Mouse (Mus musculus) lung, adult 10 weeks (tissue): ENCODE measurements around the gene Cxcl10. TPM values are rescaled to one million over a fixed set of nuclear protein-coding genes. Genes with fewer than 3 reads are reported as not detected.

ENCODE experiments used
- polyA plus RNA-seq: library from polyadenylated mRNA; stranded (reverse); fragments of 350-450 nt; fragmentation: Illumina TruSeq; extraction: RNeasy Lipid Tissue Mini Kit (QIAGEN cat#74804); gene quantifications from one replicate; pipeline ENCODE4 v1.2.3, GENCODE M21; 2014; ENCODE audit warnings: low read depth, low replicate concordance; ENCODE audit not compliant: insufficient read depth

Cxcl10 gene
- polyA plus RNA-seq, result 3.0 TPM

DNA sequence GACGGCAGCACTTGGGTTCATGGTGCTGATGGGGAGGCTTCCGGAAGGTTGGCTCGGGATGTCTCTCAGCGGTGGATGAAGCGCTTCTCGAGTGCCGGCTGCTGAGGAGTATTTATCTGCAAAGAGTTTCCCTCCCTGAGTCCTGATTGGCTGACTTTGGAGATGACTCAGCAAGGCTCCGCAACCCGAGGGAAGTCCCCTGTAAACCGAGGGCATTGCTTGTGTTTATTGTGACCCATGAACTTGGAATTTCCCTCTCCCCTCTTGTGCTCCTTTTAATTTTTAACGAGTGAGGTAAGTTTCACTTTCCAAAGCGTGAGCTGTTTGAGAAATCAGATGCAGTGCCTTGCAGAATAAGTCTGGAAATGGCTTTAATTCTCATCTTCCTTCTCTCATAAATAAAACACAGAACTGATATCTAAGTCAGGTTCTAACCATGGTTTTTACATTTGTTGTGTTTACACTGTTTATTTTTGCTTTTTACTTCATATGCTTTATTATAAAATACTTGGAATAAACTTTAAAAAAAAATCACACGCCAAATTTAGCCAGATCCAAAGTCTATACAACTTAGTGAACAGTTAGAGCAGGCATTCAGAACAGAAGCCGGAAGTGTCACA, at the start of gene Cxcl10:
TSS of gene Cxcl10 (minus strand) at position 96 of the 620 bp plus-strand sequence.

DNA sequence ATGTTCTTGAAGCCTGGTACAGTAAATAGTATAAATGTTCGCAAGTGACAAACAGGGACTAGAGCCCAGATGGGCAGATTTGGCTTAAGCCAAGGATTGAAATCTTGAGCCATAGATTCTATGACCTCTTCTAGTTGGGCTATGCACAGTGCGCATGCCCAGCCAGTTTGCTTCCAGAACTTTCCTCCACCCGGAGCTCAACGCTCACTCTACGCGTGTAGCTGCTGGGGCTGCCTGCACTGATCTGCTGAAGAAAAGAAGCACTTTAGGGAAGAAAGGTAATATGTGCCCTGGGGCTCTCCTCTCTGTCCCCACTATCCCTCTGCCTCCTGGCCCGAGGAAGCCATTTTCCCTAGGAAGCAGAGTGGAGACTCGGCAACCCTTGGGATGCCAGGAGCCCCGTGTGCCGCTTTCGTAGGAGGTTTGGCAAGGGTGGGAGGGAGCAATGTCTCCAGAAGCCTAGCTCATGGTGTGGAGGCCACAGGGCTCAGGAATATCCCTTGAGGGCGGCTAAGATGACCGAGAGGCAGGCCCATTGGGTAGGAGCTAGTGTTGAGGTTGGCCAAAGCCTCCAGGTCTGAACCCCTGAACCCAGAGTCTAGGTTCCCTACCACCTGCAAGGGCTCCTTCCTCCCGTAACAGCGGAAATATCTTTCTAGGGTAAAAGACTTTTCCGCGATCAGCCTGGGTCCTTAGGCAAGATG, 16.9 kb downstream of the Cxcl10 start, which contains the start of gene Art3:
TSS of gene Art3 (plus strand) at position 193 of the 704 bp plus-strand sequence.

DNA sequence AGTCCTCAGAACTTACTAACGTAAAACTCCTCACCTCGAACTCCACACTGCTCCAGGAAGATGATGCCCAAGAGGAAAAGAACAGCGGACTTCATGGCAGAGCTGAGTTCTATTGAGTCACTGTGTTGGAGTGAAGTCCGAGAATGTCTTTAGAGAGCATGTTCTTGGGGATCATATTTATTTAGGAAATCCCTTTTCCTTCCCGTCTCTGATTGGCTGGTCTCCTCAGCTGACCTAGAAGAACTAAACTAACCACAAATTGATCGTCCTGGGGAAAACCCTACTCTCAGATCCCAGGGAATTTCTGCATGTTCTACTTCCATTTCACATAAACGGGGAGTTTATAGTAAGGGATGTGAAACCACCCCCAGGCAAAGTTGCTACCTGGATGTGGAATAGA, 20.8 kb downstream of the Cxcl10 start, which contains the start of gene Cxcl9:
TSS of gene Cxcl9 (minus strand) at position 151 of the 400 bp plus-strand sequence.

DNA sequence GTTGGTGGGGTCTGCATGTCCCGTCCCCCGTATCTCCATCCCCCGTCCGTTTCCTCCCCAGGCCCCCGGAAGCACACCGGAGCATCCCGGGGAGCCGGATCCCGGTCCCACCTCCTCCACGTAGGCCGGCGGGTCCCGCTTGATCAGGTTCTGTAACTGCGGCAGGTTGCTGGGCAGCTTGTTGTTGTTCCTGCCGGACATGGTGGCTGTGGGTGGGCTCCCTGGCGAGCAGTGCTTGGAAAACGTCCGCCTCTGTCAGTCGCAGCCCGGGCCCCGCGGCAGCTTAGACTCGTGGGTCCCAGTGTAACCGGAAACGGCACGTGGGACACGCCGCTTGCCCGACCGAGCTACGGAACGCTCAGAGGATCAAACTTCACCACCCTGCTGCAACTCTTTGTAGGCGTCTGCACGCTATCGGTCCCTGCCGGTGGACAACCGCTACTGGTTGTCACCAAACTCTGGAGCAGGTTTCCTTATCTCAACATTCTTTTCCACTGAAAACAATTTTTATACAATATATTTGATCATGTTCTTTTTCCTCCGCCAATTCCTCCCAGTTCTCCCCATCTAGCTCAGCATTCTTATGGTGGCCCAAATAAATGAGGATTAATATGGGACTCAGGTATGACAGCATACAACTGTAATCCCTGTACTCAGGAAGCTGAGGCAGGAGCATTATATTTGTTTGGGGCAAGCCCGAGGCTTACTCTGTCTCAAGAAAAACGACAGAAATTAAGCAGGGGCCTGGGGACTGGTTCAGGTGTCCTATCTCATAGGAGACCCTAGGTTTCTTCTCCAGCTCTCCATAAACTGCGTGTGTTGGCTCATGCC, 38.8 kb downstream of the Cxcl10 start, which contains the start of gene Sdad1:
TSS of gene Sdad1 (minus strand) at position 799 of the 831 bp plus-strand sequence.

Other genes with a start within 250 kb of the Cxcl10 start
- gene Uso1, start 211.0 kb downstream of the Cxcl10 start, polyA plus RNA-seq, result 32.3 TPM
- not detected for gene U90926, start 133.5 kb downstream of the Cxcl10 start, polyA plus RNA-seq
- 0.46 TPM for gene Ppef2, start 92.6 kb downstream of the Cxcl10 start, polyA plus RNA-seq
- gene Naaa, start 70.7 kb downstream of the Cxcl10 start, polyA plus RNA-seq, result 50.3 TPM
- 4.9 TPM for gene Sdad1, start 38.4 kb downstream of the Cxcl10 start, polyA plus RNA-seq
- 0.93 TPM for gene Cxcl9, start 20.8 kb downstream of the Cxcl10 start, polyA plus RNA-seq
- gene Art3, start 17.1 kb downstream of the Cxcl10 start, polyA plus RNA-seq, result 54.4 TPM
- 11.0 TPM for gene Nup54, start 86.3 kb upstream of the Cxcl10 start, polyA plus RNA-seq
- 80.2 TPM for gene Scarb2, start 157.9 kb upstream of the Cxcl10 start, polyA plus RNA-seq
- 13.4 TPM for gene Fam47e, start 206.2 kb upstream of the Cxcl10 start, polyA plus RNA-seq